Mouse (Mus musculus) liver, postnatal 0 days (tissue): Measurements from ENCODE around the gene Ash1l. TPM values are rescaled to one million over a fixed set of nuclear protein-coding genes. Genes with fewer than 3 reads are reported as not detected.
"Not testable (repeated sequence)": the region's sequence is repeated elsewhere in the genome, so short reads cannot be mapped to it uniquely, and the experiment has no call there.

Source experiments
- ATAC-seq: fragments of 200-750 bp; cut with Nextera tagmentation; 2 replicates; pipeline ENCODE4 v1.8.0; 2017; ENCODE audit warnings: mild to moderate bottlenecking, moderate library complexity
- DNase-seq: peaks from one replicate; pipeline ENCODE4 v3.0.0-alpha.2; 2016
- H3K27ac ChIP-seq: fragments of 300-500 bp; sonication (generic); 2 replicates; pipeline ENCODE4 v1.5.1; 2014; ENCODE audit warnings: antibody characterized with exemption, moderate library complexity, mild to moderate bottlenecking, low read depth
- H3K27me3 ChIP-seq: fragments of 300-500 bp; sonication (generic); 2 replicates; pipeline ENCODE4 v1.6.1; 2014; ENCODE audit warnings: low read length, control low read depth, mixed read lengths; ENCODE audit not compliant: insufficient read depth
- H3K36me3 ChIP-seq: fragments of 300-500 bp; sonication (generic); replicated peaks from 2 replicates; pipeline ENCODE4 v1.6.1; 2014; ENCODE audit warnings: mild to moderate bottlenecking, control low read depth, low read length, moderate library complexity, mixed read lengths; ENCODE audit not compliant: insufficient read depth
- H3K4me1 ChIP-seq: fragments of 300-500 bp; sonication (generic); 2 replicates; pipeline ENCODE4 v1.6.1; 2014; ENCODE audit warnings: antibody characterized with exemption, mild to moderate bottlenecking, control low read depth; ENCODE audit not compliant: insufficient read depth
- H3K4me2 ChIP-seq: fragments of 300-500 bp; sonication (generic); 2 replicates; pipeline ENCODE4 v1.6.1; 2014; ENCODE audit warnings: low read depth, mild to moderate bottlenecking, low read length, moderate library complexity, mixed read lengths
- H3K4me3 ChIP-seq: fragments of 300-500 bp; sonication (generic); 2 replicates; pipeline ENCODE4 v1.5.1; 2014; ENCODE audit warnings: low read depth, low read length
- H3K9ac ChIP-seq: fragments of 300-500 bp; sonication (generic); replicated peaks from 2 replicates; pipeline ENCODE4 v1.6.1; 2014; ENCODE audit warnings: mild to moderate bottlenecking, moderate library complexity
- H3K9me3 ChIP-seq: fragments of 300-500 bp; sonication (generic); 2 replicates; pipeline ENCODE4 v1.6.1; 2016; ENCODE audit warnings: mild to moderate bottlenecking, control low read depth, low read length, mixed read lengths
- CTCF ChIP-seq: sonication (generic); IDR thresholded peaks from 2 replicates; pipeline ENCODE4 v1.5.1; 2016; ENCODE audit warnings: antibody characterized with exemption, low read depth
- EP300 ChIP-seq: IDR thresholded peaks from 2 replicates; pipeline ENCODE4 v1.6.1; 2016; ENCODE audit warnings: antibody characterized with exemption, low read depth, mild to moderate bottlenecking
- whole genome bisulfite sequencing: fragments of 180-500 bp; shearing (Covaris S2); extraction: QIAGEN DNeasy Blood & Tissue Kit; methylation state at CpG from one replicate; pipeline ENCODE4 v1.1.7; 2014; ENCODE audit not compliant: insufficient replicate concordance; 5-methylcytosine and 5-hydroxymethylcytosine counted together
- polyA plus RNA-seq: library from polyadenylated mRNA; unstranded; fragments of >200 nt; fragmentation: Nextera tagmentation; extraction: Ambion mirVana; gene quantifications from 2 replicates; pipeline ENCODE4 v1.2.1, GENCODE M21; 2015

Gene Ash1l
- polyA plus RNA-seq, 1 experiment from 2014 or later = 4.1 TPM

DNA sequence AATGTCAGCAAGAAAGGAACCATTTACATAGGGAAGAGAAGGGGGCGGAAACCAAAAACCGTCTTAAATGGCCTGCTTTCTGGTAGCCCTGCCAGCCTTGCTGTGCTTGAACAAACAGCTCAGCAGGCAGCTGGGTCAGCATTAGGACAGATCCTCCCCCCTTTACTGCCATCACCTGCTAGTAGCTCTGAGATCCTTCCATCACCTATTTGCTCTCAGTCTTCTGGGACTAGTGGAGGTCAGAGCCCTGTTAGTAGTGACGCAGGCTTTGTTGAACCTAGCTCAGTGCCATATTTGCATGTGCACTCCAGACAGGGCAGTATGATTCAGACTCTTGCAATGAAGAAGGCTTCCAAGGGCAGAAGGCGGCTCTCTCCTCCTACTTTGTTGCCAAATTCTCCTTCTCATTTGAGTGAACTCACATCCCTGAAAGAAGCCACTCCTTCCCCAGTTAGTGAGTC lies 33.5 kb downstream of the Ash1l start:
- H3K9me3 ChIP-seq = no peaks in the 10 kb centered on the region
- H3K27ac ChIP-seq = no peak overlapping the region
- DNase-seq = no peak
- TF ChIP-seq EP300 = no peak
- no peak for TF ChIP-seq CTCF
- no peak overlapping the region for H3K4me2 ChIP-seq
- H3K36me3 ChIP-seq = peaks cover 47% of the 10 kb centered on the region
- WGBS = 83% methylated on average over 4 of the region's 4 CpGs
- H3K9ac ChIP-seq = no peak overlapping the region
- no peaks in the 10 kb centered on the region for H3K4me1 ChIP-seq
- no peaks in the 10 kb centered on the region for H3K27me3 ChIP-seq
- no peak for ATAC-seq
- no peak overlapping the region for H3K4me3 ChIP-seq

DNA sequence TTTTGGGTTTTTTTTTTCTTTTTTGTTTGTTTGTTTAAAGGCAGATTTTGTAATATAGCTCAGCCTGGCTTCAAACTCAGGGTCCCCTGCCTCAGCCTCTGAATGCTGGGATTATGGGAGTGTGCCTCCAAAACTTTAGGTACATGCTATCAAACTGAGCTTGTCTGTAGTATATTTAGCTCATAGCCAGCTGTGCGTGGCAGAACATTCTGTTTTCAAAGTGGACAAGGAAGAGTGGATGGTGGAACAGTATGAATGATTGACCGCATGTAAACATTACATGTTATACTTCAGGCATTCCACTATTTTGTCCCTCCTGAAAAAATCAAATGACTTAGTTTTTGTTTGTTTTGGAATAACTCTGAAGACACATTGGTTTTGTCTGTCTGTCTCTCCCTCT lies 42.4 kb downstream of the Ash1l start:
- H3K36me3 ChIP-seq = peaks cover 4% of the 10 kb centered on the region; the same call in 1 of the 2 replicates
- no peak for DNase-seq
- 0 out of 2 replicates have a peak, but pooled peaks cover 3% of the 10 kb centered on the region for H3K4me1 ChIP-seq
- peak overlapping the region; percentile 36; the same call in 1 of the 2 replicates for H3K27ac ChIP-seq
- H3K9me3 ChIP-seq = no peaks in the 10 kb centered on the region
- 78% methylated on average over 2 of the region's 2 CpGs for WGBS
- H3K9ac ChIP-seq = no peak overlapping the region
- H3K4me2 ChIP-seq = no peak overlapping the region
- no peaks in the 10 kb centered on the region for H3K27me3 ChIP-seq
- 0 out of 2 replicates have a peak, but pooled peaks have one; percentile 29 for ATAC-seq
- TF ChIP-seq EP300 = no peak
- H3K4me3 ChIP-seq = no peak overlapping the region

GRCm38 (mm10) chr3:89001536-89001935 lies 51.1 kb downstream of the Ash1l start:
- H3K9ac ChIP-seq = no peak overlapping the region
- H3K36me3 ChIP-seq = peaks cover 51% of the 10 kb centered on the region
- H3K27me3 ChIP-seq = no peaks in the 10 kb centered on the region
- H3K27ac ChIP-seq = no peak overlapping the region
- no peaks in the 10 kb centered on the region for H3K9me3 ChIP-seq
- WGBS = 94% methylated on average over 7 of the region's 7 CpGs
- DNase-seq = no peak
- TF ChIP-seq EP300 (no peak), CTCF (no peak)
- no peaks in the 10 kb centered on the region for H3K4me1 ChIP-seq
- H3K4me2 ChIP-seq = no peak overlapping the region
- ATAC-seq = no peak
- no peak overlapping the region for H3K4me3 ChIP-seq

- not testable (repeated sequence) for H3K9me3 ChIP-seq, H3K27me3 ChIP-seq, H3K4me3 ChIP-seq, H3K9ac ChIP-seq, H3K27ac ChIP-seq, DNase-seq, ATAC-seq, H3K4me2 ChIP-seq, H3K4me1 ChIP-seq
- peaks cover 82% of the 10 kb centered on the region for H3K36me3 ChIP-seq
- peak; percentile 46 for TF ChIP-seq CTCF
- 96% methylated on average over 5 of the region's 5 CpGs for WGBS
Observed at GRCm38 (mm10) chr3:89030896-89031295, 80.5 kb downstream of the Ash1l start.

- Histone ChIP-seq H3K27me3 (no peaks in the 10 kb centered on the region), H3K4me2 (no peak overlapping the region), H3K9me3 (no peaks in the 10 kb centered on the region), H3K4me1 (no peaks in the 10 kb centered on the region), H3K36me3 (peaks cover 74% of the 10 kb centered on the region), H3K4me3 (no peak overlapping the region), H3K27ac (no peak overlapping the region), H3K9ac (no peak overlapping the region)
- WGBS = 90% methylated on average over 4 of the region's 4 CpGs
- TF ChIP-seq EP300 = no peak
- TF ChIP-seq CTCF = no peak
- ATAC-seq (no peak), DNase-seq (no peak)
Observed at GRCm38 (mm10) chr3:89043359-89043758, 92.9 kb downstream of the Ash1l start.

- H3K36me3 ChIP-seq = peaks cover 65% of the 10 kb centered on the region
- H3K9ac ChIP-seq = no peak overlapping the region
- no peak for TF ChIP-seq EP300
- TF ChIP-seq CTCF = no peak
- no peak overlapping the region for H3K4me2 ChIP-seq
- no peaks in the 10 kb centered on the region for H3K27me3 ChIP-seq
- H3K9me3 ChIP-seq = no peaks in the 10 kb centered on the region
- WGBS = 90% methylated on average over 9 of the region's 9 CpGs
- no peaks in the 10 kb centered on the region for H3K4me1 ChIP-seq
- ATAC-seq (no peak), DNase-seq (no peak)
- no peak overlapping the region for H3K27ac ChIP-seq
- no peak overlapping the region for H3K4me3 ChIP-seq
Observed at GRCm38 (mm10) chr3:89058361-89058760, 107.9 kb downstream of the Ash1l start.

- Histone ChIP-seq H3K9me3 (no peaks in the 10 kb centered on the region), H3K4me2 (no peak overlapping the region), H3K27ac (no peak overlapping the region), H3K36me3 (peaks cover 66% of the 10 kb centered on the region), H3K27me3 (no peaks in the 10 kb centered on the region), H3K4me1 (no peaks in the 10 kb centered on the region), H3K4me3 (no peak overlapping the region), H3K9ac (no peak overlapping the region)
- peak; percentile 43 for DNase-seq
- WGBS = 88% methylated on average over 3 of the region's 3 CpGs
- ATAC-seq = no peak
- TF ChIP-seq CTCF (peak; percentile 63), EP300 (no peak)
Observed at GRCm38 (mm10) chr3:89058783-89059182, 108.4 kb downstream of the Ash1l start.
